Mouse (Mus musculus) midbrain, embryonic 15.5 days (tissue): Measurements from ENCODE around the gene Ces4a. TPM values are rescaled to one million over a fixed set of nuclear protein-coding genes. Genes with fewer than 3 reads are reported as not detected.

Experiments used
- ATAC-seq: fragments of 200-750 bp; cut with Nextera tagmentation; replicated peaks from 2 replicates; pipeline ENCODE4 v1.8.0; 2017; ENCODE audit warnings: moderate TSS enrichment
- H3K27ac ChIP-seq: fragments of 300-500 bp; sonication (generic); 2 replicates; pipeline ENCODE4 v1.5.1; 2015; ENCODE audit warnings: mild to moderate bottlenecking, inconsistent platforms
- H3K27me3 ChIP-seq: fragments of 300-500 bp; sonication (generic); replicated peaks from 2 replicates; pipeline ENCODE4 v1.6.1; 2015; ENCODE audit warnings: inconsistent platforms
- H3K36me3 ChIP-seq: fragments of 300-500 bp; sonication (generic); replicated peaks from 2 replicates; pipeline ENCODE4 v1.6.1; 2015; ENCODE audit warnings: inconsistent platforms
- H3K4me1 ChIP-seq: fragments of 300-500 bp; sonication (generic); 2 replicates; pipeline ENCODE4 v1.6.1; 2015; ENCODE audit warnings: inconsistent platforms
- H3K4me2 ChIP-seq: fragments of 300-500 bp; sonication (generic); 2 replicates; pipeline ENCODE4 v1.6.1; 2015; ENCODE audit warnings: inconsistent platforms, mild to moderate bottlenecking, moderate library complexity
- H3K4me3 ChIP-seq: fragments of 300-500 bp; sonication (generic); 2 replicates; pipeline ENCODE4 v1.5.1; 2015; ENCODE audit warnings: mild to moderate bottlenecking, inconsistent platforms
- H3K9ac ChIP-seq: fragments of 300-500 bp; sonication (generic); 2 replicates; pipeline ENCODE4 v1.6.1; 2015; ENCODE audit warnings: mild to moderate bottlenecking, inconsistent platforms
- H3K9me3 ChIP-seq: fragments of 300-500 bp; sonication (generic); 2 replicates; pipeline ENCODE4 v1.6.1; 2016; ENCODE audit warnings: inconsistent platforms
- WGBS: fragments of 180-500 bp; shearing (Covaris S2); methylation state at CpG from one replicate; pipeline ENCODE4 v1.1.7; 2015; ENCODE audit warnings: mixed read lengths; 5-methylcytosine and 5-hydroxymethylcytosine counted together
- polyA plus RNA-seq: library from polyadenylated mRNA; unstranded; fragments of >200 nt; fragmentation: Nextera tagmentation; extraction: Ambion mirVana; gene quantifications from 2 replicates; pipeline ENCODE4 v1.2.1, GENCODE M21; 2015

Gene Ces4a
- polyA plus RNA-seq, 1 experiment from 2014 or later, result 0.06 TPM

DNA sequence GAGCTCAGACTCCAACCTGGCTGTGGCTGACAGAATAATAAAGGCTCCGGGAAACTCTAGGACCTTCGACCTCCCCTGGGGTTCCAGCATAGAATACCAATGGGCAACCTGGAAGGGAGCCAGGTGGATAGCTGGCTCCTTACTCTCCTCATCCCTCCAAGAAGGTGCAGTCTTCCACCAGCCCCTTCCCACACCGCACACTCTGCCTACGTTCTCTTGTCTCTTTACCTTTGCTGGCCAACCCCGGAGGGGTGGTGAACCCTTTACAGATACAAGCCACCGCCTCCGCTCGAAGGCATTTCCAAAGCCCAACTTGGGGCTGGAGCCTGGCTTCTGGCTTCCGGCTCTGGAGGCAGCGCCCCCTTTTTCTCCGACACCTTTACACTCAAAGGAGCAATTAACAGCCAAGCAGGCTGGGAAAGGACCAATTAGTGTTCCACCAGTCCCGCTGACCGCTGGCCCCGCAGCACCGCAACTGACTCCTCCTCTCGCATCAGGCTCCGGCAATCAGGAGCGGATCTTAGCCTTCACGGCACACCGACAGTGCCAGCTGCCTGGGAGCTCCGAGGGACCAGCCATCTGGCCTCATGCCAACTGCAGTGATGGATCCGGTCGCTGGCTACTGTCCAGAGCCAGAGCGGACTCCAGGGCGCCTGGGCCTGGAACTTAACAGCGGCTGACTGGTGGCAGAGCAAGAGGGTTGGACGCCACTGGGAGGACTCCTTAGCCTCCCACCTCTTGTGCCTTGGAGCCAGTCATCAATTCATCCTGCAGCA lies 21.2 kb downstream of the Ces4a start:
- Histone ChIP-seq H3K4me3 (peak overlapping the region; percentile 35), H3K9me3 (no peaks in the 10 kb centered on the region), H3K27me3 (no peaks in the 10 kb centered on the region), H3K27ac (peak overlapping the region; percentile 66), H3K36me3 (no peaks in the 10 kb centered on the region), H3K4me2 (peak overlapping the region; percentile 57), H3K9ac (0 out of 2 replicates have a peak overlapping the region, but pooled peaks have one; percentile 0), H3K4me1 (peaks cover 13% of the 10 kb centered on the region)
- ATAC-seq, result peak; percentile 94
- 3% methylated on average over 27 of the region's 27 CpGs for WGBS

DNA sequence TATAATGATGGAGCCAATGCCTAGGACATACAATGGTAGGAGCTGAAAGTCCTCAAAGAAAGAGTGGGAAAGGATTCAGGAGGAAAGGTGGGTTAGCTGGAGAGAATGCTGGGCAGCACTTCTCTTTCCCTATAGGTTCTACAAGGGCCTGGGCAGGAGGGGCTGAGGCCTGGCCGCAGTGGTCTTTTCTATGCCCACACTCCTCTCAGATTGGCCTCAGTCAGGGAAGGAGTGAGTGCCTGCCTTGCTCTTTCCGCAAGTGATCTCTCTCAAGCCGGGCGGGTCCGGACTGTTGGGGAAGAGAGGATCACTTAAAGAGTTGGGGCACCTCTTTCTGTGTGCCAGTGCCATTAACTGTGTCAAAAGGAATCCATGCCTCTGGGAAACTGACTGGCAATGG lies 22.7 kb downstream of the Ces4a start:
- no peaks in the 10 kb centered on the region for H3K27me3 ChIP-seq
- no peak overlapping the region for H3K4me2 ChIP-seq
- no peaks in the 10 kb centered on the region for H3K9me3 ChIP-seq
- H3K4me1 ChIP-seq, result peaks cover 13% of the 10 kb centered on the region
- no peak overlapping the region for H3K27ac ChIP-seq
- no peak overlapping the region for H3K4me3 ChIP-seq
- no peaks in the 10 kb centered on the region for H3K36me3 ChIP-seq
- WGBS, result 90% methylated on average over 5 of the region's 5 CpGs
- ATAC-seq, result no peak
- no peak overlapping the region for H3K9ac ChIP-seq

DNA sequence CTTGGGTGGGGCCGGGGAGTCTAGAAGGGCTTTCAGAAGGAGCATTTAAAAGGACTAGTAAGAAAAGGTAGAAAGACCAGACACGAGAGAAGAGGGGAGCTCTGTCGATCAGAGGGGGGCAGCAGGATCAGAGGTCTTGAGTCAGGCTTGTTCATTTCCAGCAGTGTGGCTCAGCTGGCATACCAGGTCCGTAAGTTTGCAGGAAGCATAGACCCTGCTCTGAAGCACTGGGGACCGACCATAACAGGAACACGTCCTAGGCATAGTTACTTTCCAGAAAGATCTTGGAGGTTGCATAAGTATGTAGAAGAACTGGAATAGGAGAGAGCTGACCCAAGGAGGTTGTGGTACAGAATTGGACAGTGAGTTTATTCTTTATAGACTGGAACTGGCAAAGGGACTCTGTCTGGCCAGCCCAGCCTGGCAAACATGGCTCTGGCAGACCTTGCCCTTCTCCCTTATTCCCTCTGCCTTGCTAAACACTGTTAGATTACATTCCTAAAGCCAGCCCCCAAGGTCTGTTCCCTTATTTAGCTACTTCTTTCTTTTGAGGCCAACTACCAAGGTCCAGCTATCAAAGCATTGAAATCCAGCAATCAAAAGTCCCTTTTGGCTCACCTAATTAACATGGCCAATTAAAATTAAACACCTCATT lies 23.6 kb downstream of the Ces4a start:
- no peak for ATAC-seq
- Histone ChIP-seq H3K36me3 (no peaks in the 10 kb centered on the region), H3K4me2 (no peak overlapping the region), H3K4me3 (no peak overlapping the region), H3K27me3 (no peaks in the 10 kb centered on the region), H3K9me3 (no peaks in the 10 kb centered on the region), H3K27ac (no peak overlapping the region), H3K9ac (no peak overlapping the region), H3K4me1 (peaks cover 13% of the 10 kb centered on the region)
- 80% methylated on average over 6 of the region's 6 CpGs for WGBS

DNA sequence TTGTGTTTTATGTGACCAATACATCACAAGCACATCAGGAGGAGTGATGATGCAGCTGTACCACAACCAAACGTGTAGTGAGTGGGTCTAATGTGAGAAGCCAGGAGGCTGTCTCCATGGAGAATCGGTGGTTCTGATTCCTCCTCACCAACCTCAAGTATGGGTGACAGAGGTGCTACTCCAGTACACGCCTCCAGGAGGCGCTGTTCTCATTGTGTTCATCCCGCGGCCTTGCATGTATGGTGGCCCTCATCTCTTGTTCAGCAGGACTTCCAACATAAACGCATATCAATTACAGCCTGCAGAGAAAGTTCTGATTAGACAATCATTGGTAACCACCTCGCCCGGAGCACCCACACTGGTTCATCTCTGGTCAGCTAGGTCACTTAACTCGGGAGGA lies 26.0 kb downstream of the Ces4a start:
- Histone ChIP-seq H3K27ac (no peak overlapping the region), H3K4me3 (no peak overlapping the region)
- WGBS, result 60% methylated on average over 10 of the region's 10 CpGs

DNA sequence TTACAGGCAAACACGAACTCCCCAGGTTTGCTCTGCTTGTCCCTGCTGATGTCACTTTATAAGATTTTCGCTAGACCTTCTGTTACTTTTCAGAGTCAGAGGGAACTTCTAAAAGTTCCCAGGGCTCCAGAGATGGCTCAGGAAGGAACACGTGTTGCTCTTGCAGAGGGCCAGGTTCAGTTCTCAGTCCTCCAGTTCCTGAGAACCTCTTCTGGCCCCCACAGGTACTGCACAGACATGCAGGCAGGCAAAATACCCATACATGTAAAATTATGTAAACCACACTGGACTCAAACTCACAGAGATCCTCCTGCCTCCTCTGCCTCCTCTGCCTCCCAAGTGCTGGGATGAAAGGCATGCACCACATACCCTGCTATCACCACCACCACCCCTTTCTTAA lies 26.5 kb downstream of the Ces4a start:
- no peak overlapping the region for H3K27ac ChIP-seq

More for the DNA sequence above, 26.0 kb downstream of the Ces4a start:
- ATAC-seq, result no peak
- H3K27me3 ChIP-seq, result no peaks in the 10 kb centered on the region
- no peaks in the 10 kb centered on the region for H3K36me3 ChIP-seq
- H3K4me2 ChIP-seq, result no peak overlapping the region
- peaks cover 8% of the 10 kb centered on the region; the same call in 1 of the 2 replicates for H3K4me1 ChIP-seq
- no peaks in the 10 kb centered on the region for H3K9me3 ChIP-seq
- H3K9ac ChIP-seq, result no peak overlapping the region

DNA sequence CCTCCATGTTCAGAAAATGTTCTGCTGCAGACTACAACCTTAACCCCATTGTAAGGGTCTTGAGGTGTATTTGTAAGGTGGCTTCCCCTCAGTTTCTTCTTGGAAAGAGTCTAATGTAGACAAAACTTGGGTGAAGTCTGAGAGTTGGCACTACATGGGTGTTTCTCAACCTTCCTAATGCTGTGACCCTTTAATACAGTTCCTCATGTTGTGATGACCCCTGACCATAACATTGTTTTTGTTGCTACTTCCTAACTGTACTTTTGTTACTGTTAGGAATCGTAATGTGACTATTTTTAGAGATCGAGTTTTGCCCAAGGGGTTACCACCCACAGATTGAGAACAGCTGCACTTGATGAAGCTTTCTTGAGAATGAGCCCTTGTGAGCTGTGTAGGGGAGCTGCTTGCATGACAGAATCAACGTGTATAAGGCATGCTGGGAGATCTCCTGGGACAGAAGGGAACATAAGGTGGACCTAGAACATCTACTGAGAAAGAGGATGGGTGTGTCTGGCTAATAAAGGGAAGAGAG lies 29.6 kb downstream of the Ces4a start:
- H3K4me2 ChIP-seq, result no peak overlapping the region
- no peak overlapping the region for H3K27ac ChIP-seq
- WGBS, result 72% methylated on average over 3 of the region's 3 CpGs
- no peak overlapping the region for H3K9ac ChIP-seq
- H3K4me3 ChIP-seq, result no peak overlapping the region
- H3K27me3 ChIP-seq, result no peaks in the 10 kb centered on the region
- H3K9me3 ChIP-seq, result no peaks in the 10 kb centered on the region
- H3K36me3 ChIP-seq, result no peaks in the 10 kb centered on the region
- H3K4me1 ChIP-seq, result no peaks in the 10 kb centered on the region
- ATAC-seq, result no peak

More for the DNA sequence above, 26.5 kb downstream of the Ces4a start:
- Histone ChIP-seq H3K36me3 (no peaks in the 10 kb centered on the region), H3K9ac (no peak overlapping the region), H3K4me1 (peaks cover 3% of the 10 kb centered on the region; the same call in 1 of the 2 replicates), H3K4me2 (no peak overlapping the region), H3K9me3 (no peaks in the 10 kb centered on the region), H3K27me3 (no peaks in the 10 kb centered on the region), H3K4me3 (no peak overlapping the region)
- WGBS, result 83% methylated on average over 3 of the region's 3 CpGs
- no peak for ATAC-seq

DNA sequence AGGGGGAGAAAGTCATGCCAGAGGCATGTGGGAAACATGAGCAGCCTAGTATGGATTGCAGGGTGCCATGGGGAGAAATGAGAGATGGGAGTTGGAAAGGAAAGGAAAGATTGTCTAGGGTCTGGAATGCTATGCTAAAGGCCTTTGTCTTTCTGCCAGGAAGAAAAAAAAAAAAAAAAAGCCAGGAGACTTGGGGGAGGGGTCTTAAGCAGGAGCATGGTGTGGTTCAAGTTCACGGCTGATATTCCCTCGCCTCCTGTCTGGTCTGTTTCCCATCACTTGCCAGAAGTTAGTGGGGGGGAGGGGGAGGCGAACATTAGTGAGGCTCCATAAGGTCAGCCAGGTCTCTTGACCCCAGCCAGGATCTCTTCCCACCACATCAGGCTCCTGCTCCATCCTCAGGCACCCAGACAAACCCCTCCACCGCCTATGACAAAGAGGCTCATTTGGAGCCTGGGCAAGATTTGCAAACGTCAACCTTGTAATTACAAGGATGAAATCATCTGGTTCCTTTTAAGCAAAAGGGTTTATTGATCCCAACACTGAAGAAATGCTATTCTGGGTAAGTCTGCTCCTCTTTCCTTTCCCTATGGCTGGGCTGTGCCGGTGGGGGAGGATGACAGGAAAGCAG lies 32.8 kb downstream of the Ces4a start:
- no peak for ATAC-seq
- 32% methylated on average over 6 of the region's 6 CpGs for WGBS
- Histone ChIP-seq H3K4me1 (no peaks in the 10 kb centered on the region), H3K27me3 (no peaks in the 10 kb centered on the region), H3K27ac (no peak overlapping the region), H3K4me3 (no peak overlapping the region), H3K36me3 (no peaks in the 10 kb centered on the region), H3K4me2 (no peak overlapping the region), H3K9me3 (no peaks in the 10 kb centered on the region), H3K9ac (no peak overlapping the region)

DNA sequence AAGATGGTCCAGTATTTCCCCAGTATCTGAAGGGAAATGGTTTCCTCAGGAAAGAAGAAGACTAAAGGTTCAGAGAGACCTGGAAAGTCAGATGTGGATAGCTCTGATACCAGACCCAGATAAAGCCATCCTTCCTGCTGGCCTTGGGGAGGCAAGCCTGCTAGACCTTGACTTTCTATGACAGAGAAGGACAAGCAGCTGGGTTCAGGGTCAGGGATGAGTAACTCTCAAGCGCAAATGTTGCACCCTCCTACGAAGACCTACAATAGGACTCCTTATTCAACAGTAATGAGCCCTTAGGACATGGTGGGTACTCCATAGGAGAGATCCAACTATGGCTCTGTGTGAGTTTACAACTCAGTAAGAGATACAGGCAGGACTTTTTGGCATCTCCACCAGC lies 33.6 kb downstream of the Ces4a start:
- no peak overlapping the region for H3K9ac ChIP-seq
- no peak for ATAC-seq

DNA sequence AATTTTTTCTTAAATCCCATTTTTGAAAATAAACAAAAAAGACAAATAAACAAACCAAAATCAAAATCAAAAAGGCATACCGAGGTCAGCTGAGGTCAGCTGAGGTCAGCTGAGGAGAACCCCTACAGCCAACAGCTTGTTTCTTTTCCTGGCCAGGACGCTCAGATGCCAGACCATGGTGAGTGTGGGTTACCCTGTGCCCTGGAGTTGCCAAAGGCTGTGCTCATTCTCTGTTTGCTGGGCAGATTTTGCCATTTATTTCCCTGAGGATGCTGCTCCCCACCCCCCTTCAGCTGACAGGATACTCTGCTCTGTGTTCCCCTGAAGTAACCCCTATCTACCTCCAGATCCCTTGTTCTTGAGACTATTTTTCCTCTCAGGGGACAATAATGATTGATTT lies 35.5 kb downstream of the Ces4a start:
- ATAC-seq, result no peak
- Histone ChIP-seq H3K27ac (no peak overlapping the region), H3K4me2 (no peak overlapping the region), H3K4me3 (no peak overlapping the region), H3K36me3 (no peaks in the 10 kb centered on the region), H3K4me1 (peaks cover 4% of the 10 kb centered on the region), H3K27me3 (no peaks in the 10 kb centered on the region), H3K9me3 (no peaks in the 10 kb centered on the region), H3K9ac (no peak overlapping the region)
- WGBS, result 92% methylated on average over 2 of the region's 2 CpGs

More for the DNA sequence above, 33.6 kb downstream of the Ces4a start:
- Histone ChIP-seq H3K36me3 (no peaks in the 10 kb centered on the region), H3K4me3 (no peak overlapping the region), H3K4me2 (no peak overlapping the region), H3K9me3 (no peaks in the 10 kb centered on the region), H3K27ac (no peak overlapping the region), H3K27me3 (no peaks in the 10 kb centered on the region), H3K4me1 (no peaks in the 10 kb centered on the region)
- 79% methylated on average over 2 of the region's 2 CpGs for WGBS

DNA sequence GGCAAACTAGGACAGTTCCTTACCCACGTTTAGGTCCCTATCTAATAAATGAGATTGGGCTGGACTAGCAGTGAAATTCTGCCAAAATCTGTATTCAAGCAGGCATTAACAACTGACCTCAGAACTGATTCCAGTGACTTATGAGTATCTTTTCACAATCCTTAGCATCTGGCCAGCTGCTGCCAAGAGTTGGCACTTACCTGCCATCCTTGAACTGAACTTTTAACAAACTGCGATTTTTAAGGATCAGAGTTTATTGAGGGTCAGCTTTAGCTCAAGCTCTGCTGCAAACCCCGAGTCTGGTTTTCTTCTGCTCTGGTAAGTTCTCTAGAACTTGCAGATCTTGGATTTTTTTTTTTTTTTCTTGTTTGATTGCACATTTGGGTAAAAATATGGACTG lies 38.0 kb downstream of the Ces4a start:
- no peak overlapping the region for H3K27ac ChIP-seq
- ATAC-seq, result no peak
- H3K9ac ChIP-seq, result no peak overlapping the region
- H3K36me3 ChIP-seq, result no peaks in the 10 kb centered on the region
- H3K27me3 ChIP-seq, result no peaks in the 10 kb centered on the region
- no peak overlapping the region for H3K4me2 ChIP-seq
- H3K4me3 ChIP-seq, result no peak overlapping the region
- WGBS, result 51% methylated on average over 3 of the region's 3 CpGs
- H3K9me3 ChIP-seq, result no peaks in the 10 kb centered on the region
- H3K4me1 ChIP-seq, result peaks cover 19% of the 10 kb centered on the region

DNA sequence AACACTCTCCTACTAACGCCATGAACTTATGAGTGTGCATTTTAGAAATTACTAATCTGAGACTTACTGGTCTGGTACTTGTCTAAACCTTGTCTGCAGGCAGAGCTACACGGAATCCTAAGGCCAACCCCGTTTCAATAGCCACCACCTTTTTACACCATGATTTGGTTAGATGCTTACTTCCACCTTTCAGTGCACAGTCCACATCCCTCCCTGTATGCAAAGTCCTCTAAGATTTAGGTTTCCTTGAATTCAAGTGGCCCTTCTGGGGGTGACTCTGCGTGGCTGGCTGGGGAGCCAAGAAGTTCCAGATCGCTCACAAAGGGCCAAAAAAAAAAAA lies 38.4 kb downstream of the Ces4a start:
- H3K4me3 ChIP-seq, result peak overlapping the region; percentile 91
- peaks cover 19% of the 10 kb centered on the region for H3K4me1 ChIP-seq
- 4% methylated on average over 5 of the region's 5 CpGs for WGBS
- peak overlapping the region; percentile 66 for H3K4me2 ChIP-seq
- H3K9me3 ChIP-seq, result no peaks in the 10 kb centered on the region
- ATAC-seq, result peak; percentile 46
- no peaks in the 10 kb centered on the region for H3K27me3 ChIP-seq
- peak overlapping the region; percentile 57 for H3K27ac ChIP-seq
- no peaks in the 10 kb centered on the region for H3K36me3 ChIP-seq
- H3K9ac ChIP-seq, result peak overlapping the region; percentile 32; the same call in 1 of the 2 replicates

DNA sequence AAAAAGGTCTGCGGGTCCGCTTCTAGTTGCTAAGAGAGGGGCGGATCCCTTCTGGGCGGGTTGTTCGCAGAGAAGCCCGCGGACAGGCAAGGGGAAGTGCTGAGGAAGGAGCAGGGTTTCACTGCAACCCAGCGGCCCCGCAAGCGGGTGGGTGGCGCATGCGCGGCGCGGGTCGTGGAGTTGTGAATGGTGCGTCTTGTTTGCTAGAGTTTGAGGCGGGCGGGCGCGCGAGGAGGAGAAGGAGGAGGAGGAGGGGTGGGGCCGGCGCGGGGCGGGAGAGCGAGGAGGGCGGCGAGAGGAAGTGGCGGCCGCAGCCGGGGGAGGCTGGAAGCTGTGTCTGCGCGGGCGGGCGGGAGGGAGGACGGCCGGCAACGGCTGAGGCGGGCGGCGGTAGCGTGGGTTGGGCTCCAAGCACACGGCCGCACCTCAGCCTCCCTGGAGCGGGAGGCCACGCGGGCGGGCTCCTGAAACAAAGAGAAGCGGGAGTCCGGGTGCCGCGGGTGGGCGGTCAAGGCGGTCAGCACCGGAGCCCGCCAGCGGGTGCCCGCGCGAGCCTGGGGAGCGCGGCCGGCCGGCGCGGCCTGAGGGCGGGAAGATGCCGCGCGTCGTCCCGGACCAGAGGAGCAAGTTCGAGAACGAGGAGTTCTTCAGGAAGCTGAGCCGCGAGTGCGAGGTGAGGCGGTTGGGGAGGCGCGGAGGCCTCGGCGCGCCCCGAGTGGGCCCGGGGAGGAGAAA lies 38.9 kb downstream of the Ces4a start, which contains the start of gene Cbfb:
TSS of gene Cbfb (plus strand) at position 294 of the 735 bp plus-strand sequence.
- Histone ChIP-seq H3K27ac (peak within 1 kb of the TSS; percentile 81), H3K9ac (peak within 1 kb of the TSS; percentile 58), H3K4me2 (peak within 1 kb of the TSS; percentile 66), H3K27me3 (no peaks in the 10 kb centered on the region), H3K4me1 (peaks cover 19% of the 10 kb centered on the region), H3K36me3 (no peaks in the 10 kb centered on the region), H3K9me3 (no peaks in the 10 kb centered on the region), H3K4me3 (peak within 1 kb of the TSS; percentile 91)
- peak; percentile 93 for ATAC-seq
- WGBS, result under 1% methylated on average over 64 of the region's 86 CpGs
